Mouse (Mus musculus): Measurements from ENCODE around the gene Ptgfrn. TPM values are rescaled to one million over a fixed set of nuclear protein-coding genes. Genes with fewer than 3 reads are reported as not detected.

Ptgfrn gene
- polyA plus RNA-seq, 1 experiment from 2014 or later: 4.7 TPM

DNA sequence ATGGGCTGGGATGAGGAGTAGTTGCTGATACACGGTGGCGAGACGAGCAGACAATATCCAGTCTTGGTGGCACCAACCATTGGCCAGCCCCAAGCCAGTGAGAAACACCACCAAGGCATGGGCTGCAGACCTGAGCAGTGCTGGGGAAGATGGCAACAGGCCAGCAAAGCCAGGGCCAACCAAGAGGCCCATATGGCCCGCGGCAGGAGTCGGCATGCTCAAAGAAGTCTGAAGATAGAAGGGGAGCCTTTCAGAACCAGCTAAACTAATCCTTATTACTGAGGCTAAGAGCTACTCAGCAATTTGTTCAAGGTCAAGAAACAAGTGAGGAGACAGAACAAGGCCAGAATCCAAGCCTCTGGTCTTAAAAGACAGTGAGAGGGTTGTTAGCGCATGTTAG is 8.9 kb downstream of the Ptgfrn start:
- Histone ChIP-seq H3K4me3 (ENCODE audit: low read length) (no peak overlapping the region), H3K36me3 (ENCODE audit: control insufficient read depth, insufficient read depth, low read length) (no peaks in the 10 kb centered on the region), H3K9ac (ENCODE audit: low read depth, low read length) (no peak overlapping the region), H3K4me2 (replicated peaks; ENCODE audit: low read depth, low read length) (no peak overlapping the region), H3K9me3 (ENCODE audit: control insufficient read depth, low read length) (no peaks in the 10 kb centered on the region), H3K27ac (ENCODE audit: low read depth, low read length) (no peak overlapping the region), H3K27me3 (ENCODE audit: control insufficient read depth, insufficient read depth, low read length) (no peaks in the 10 kb centered on the region), H3K4me1 (ENCODE audit: control insufficient read depth, insufficient read depth, low read length) (no peaks in the 10 kb centered on the region)
- ATAC-seq (ENCODE audit: low FRiP score, low TSS enrichment): no peak
- WGBS: 91% methylated on average over 7 of the region's 7 CpGs

DNA sequence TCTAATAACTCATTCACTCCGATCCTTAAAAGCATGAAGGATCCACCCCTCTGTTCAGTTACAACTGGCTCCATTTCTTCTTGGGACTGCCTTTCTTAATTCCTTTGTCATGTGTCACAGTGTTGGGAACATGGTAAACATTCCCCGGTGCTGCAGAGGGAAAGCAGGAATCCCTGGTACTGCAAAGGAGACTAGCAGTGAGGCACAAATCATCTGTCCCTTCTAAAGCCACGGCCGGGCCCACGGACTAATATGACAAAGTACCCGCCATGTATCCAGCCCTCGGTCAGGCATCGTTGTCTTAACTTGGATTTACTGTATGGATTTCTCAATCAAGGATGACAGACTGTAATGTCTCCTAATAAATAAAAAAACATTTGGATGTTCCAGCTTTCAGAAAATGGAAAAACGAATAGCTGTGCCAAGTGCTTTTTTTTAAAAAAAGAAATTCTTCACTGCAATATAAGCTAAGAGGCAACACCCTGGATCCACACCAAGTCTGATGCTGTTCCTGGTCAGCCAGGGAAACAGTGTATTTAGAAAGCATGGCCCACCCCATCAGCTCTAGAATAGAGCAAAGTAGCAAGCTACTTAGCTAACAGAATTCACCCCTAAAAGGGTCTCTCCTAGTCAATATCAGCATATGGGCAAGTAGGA is 10.2 kb downstream of the Ptgfrn start:
- Histone ChIP-seq H3K27ac (ENCODE audit: low read depth, low read length) (no peak overlapping the region), H3K4me1 (ENCODE audit: control insufficient read depth, insufficient read depth, low read length) (peaks cover 6% of the 10 kb centered on the region), H3K4me3 (ENCODE audit: low read length) (no peak overlapping the region), H3K4me2 (replicated peaks; ENCODE audit: low read depth, low read length) (no peak overlapping the region), H3K36me3 (ENCODE audit: control insufficient read depth, insufficient read depth, low read length) (no peaks in the 10 kb centered on the region), H3K9ac (ENCODE audit: low read depth, low read length) (no peak overlapping the region), H3K9me3 (ENCODE audit: control insufficient read depth, low read length) (no peaks in the 10 kb centered on the region), H3K27me3 (ENCODE audit: control insufficient read depth, insufficient read depth, low read length) (no peaks in the 10 kb centered on the region)
- 57% methylated on average over 9 of the region's 9 CpGs for WGBS
- no peak for ATAC-seq (ENCODE audit: low FRiP score, low TSS enrichment)

DNA sequence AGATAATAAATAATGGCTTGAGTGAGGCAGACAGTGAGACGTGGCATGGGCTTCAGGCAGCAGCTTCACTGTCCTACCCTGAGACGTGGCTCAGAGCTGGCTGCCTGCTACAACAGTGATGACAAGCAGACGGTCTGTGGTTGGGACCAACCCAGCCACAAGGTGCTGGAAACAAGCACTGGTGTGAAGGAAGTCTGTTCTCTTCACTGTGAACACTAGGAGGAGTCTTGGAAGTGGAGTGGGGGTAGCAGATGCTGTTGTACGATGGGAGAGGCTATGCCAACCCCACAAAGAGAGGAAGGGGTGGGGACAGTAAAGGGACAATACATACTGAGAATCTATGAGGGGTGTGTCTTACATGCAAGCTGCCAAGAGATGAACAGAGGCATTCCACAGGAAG is 12.0 kb downstream of the Ptgfrn start:
- ATAC-seq (ENCODE audit: low FRiP score, low TSS enrichment): no peak
- Histone ChIP-seq H3K4me3 (ENCODE audit: low read length) (no peak overlapping the region), H3K36me3 (ENCODE audit: control insufficient read depth, insufficient read depth, low read length) (no peaks in the 10 kb centered on the region), H3K4me1 (ENCODE audit: control insufficient read depth, insufficient read depth, low read length) (peaks cover 9% of the 10 kb centered on the region), H3K9ac (ENCODE audit: low read depth, low read length) (no peak overlapping the region), H3K9me3 (ENCODE audit: control insufficient read depth, low read length) (no peaks in the 10 kb centered on the region), H3K4me2 (replicated peaks; ENCODE audit: low read depth, low read length) (no peak overlapping the region), H3K27ac (ENCODE audit: low read depth, low read length) (no peak overlapping the region), H3K27me3 (ENCODE audit: control insufficient read depth, insufficient read depth, low read length) (no peaks in the 10 kb centered on the region)
- WGBS: 54% methylated on average over 4 of the region's 4 CpGs

DNA sequence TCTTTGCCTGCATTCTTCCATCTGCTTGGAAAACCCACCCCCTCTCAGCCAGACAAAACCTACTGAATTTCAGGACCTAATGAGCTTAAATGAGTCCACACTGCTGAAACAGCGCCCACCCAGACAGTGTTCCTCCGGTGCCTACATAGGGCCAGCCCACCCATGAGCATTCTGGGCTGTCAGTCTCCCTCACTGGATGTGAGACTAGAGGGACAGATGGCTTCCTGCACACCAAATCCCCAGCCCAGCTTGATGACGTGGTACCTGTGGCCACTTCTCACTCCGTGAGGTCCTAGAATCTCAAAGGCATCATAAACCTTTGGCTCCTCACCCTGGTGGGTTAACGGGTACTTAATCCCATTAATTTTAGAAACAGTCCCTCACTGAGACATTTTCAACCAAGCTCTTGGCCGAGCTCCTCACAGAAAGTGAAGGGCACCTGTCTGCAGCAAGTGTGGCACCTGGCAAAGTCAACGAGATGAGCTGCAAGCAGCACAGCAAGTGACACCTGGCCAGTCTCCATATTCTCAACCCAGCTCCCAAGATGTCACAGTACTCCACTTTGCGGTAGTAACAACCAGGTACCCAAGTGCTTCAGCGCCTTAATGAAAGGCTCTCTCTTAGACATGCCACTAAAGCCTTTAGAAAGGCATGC is 12.8 kb downstream of the Ptgfrn start:
- H3K27me3 ChIP-seq (ENCODE audit: control insufficient read depth, insufficient read depth, low read length): no peaks in the 10 kb centered on the region
- WGBS: 63% methylated on average over 9 of the region's 9 CpGs
- no peak for ATAC-seq (ENCODE audit: low FRiP score, low TSS enrichment)
- no peaks in the 10 kb centered on the region for H3K9me3 ChIP-seq (ENCODE audit: control insufficient read depth, low read length)
- H3K27ac ChIP-seq (ENCODE audit: low read depth, low read length): no peak overlapping the region
- H3K36me3 ChIP-seq (ENCODE audit: control insufficient read depth, insufficient read depth, low read length): no peaks in the 10 kb centered on the region
- H3K9ac ChIP-seq (ENCODE audit: low read depth, low read length): no peak overlapping the region
- H3K4me2 ChIP-seq (replicated peaks; ENCODE audit: low read depth, low read length): no peak overlapping the region
- no peak overlapping the region for H3K4me3 ChIP-seq (ENCODE audit: low read length)
- H3K4me1 ChIP-seq (ENCODE audit: control insufficient read depth, insufficient read depth, low read length): peaks cover 9% of the 10 kb centered on the region

DNA sequence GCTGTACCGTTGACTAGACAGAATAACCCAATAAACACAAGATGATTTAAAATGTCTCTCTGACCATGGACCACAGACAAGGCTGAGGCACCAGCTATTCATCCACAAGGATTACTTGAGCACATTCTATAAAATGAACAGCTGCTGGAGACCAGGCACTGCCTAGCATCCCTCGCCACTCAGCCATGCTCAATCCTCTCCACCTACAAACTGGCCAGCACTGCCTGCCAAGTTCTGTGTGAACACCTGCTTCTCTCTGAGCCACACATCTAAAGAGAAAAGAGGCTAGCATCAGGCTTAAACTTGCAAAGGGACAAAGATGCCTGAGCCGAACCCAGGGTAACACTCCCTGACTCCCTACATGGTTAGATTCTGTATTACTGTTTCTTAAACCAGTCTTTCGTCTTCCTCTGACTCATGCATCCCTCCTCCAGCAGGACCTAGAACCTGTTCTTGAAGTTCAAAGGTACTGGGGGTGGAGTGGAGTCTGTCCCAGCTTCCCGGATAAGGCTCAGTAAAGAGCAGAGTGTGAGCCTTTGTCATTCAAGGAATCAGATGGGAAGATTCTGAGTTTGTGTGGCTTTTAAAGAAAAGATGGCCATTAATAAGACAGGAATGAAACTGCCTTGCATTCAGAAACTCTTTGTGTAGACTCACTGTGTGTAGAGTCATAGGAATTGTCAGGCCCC is 14.2 kb downstream of the Ptgfrn start:
- H3K27ac ChIP-seq (ENCODE audit: low read depth, low read length): no peak overlapping the region
- WGBS: 81% methylated on average over 5 of the region's 5 CpGs

DNA sequence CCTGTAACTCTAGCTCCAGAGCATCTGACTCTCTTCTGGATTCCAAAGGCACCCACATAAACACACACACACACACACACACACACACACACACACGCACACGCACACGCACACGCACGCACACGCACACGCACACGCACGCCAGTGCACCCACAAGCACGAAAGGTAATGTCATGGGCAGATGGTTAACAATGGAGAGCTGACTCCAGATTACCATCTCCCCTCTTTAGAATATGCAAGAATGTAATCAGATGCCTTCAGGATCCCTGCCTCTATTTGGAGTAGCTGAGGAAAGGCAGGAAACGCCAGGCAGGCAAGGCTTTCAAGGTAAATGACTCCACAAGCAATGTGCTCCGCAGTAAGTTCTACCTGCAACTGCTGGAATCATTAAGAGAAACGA is 17.9 kb downstream of the Ptgfrn start:
- no peak overlapping the region for H3K9ac ChIP-seq (ENCODE audit: low read depth, low read length)
- no peaks in the 10 kb centered on the region for H3K36me3 ChIP-seq (ENCODE audit: control insufficient read depth, insufficient read depth, low read length)
- H3K27me3 ChIP-seq (ENCODE audit: control insufficient read depth, insufficient read depth, low read length): no peaks in the 10 kb centered on the region
- peaks cover 9% of the 10 kb centered on the region for H3K4me1 ChIP-seq (ENCODE audit: control insufficient read depth, insufficient read depth, low read length)
- no peak overlapping the region for H3K4me3 ChIP-seq (ENCODE audit: low read length)
- WGBS: 67% methylated on average over 13 of the region's 13 CpGs
- no peak overlapping the region for H3K27ac ChIP-seq (ENCODE audit: low read depth, low read length)
- ATAC-seq (ENCODE audit: low FRiP score, low TSS enrichment): no peak
- H3K9me3 ChIP-seq (ENCODE audit: control insufficient read depth, low read length): no peaks in the 10 kb centered on the region
- H3K4me2 ChIP-seq (replicated peaks; ENCODE audit: low read depth, low read length): no peak overlapping the region

More for the DNA sequence above, 14.2 kb downstream of the Ptgfrn start:
- Histone ChIP-seq H3K27me3 (ENCODE audit: control insufficient read depth, insufficient read depth, low read length) (no peaks in the 10 kb centered on the region), H3K9me3 (ENCODE audit: control insufficient read depth, low read length) (no peaks in the 10 kb centered on the region), H3K4me1 (ENCODE audit: control insufficient read depth, insufficient read depth, low read length) (peaks cover 9% of the 10 kb centered on the region), H3K4me3 (ENCODE audit: low read length) (no peak overlapping the region), H3K36me3 (ENCODE audit: control insufficient read depth, insufficient read depth, low read length) (no peaks in the 10 kb centered on the region), H3K4me2 (replicated peaks; ENCODE audit: low read depth, low read length) (no peak overlapping the region), H3K9ac (ENCODE audit: low read depth, low read length) (no peak overlapping the region)
- ATAC-seq (ENCODE audit: low FRiP score, low TSS enrichment): no peak

DNA sequence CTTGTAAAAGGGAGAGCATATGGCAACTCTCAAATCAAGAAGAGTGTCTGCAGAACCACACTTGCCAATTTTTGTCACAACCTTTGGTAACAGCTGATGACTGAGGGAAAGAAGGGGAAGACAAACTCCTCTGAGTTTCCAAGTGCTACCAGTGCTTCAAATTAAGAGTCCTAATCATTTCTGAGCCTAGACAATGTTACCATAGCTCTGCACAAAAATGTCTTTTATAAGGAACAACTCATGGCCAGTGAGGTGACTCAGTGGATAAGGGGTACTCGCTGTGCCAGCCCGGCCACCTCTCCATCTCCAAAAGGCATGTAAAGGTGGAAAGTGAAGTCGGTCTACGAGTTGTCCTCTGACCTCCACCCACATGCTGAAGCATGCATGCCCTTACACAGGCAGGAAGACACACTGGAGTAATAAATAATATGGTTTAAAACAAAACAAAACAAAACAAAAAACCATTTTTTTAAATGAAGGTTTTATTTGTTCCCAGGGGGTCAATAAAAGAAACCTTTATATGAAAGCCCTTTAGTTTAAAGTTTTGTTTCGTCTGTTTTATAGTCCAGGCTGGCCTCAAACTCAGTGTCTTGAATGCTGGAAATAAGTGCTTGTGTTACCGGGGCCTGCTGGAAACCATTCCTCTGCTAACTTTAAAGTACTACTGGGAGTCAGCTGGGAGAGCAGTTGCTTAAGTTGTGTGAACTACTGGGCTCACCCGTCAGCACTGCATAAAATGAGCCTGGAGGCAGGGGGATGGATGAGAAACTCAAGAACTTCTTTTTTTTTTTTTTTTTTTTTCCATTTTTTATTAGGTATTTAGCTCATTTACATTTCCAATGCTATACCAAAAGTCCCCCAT is 23.3 kb downstream of the Ptgfrn start:
- Histone ChIP-seq H3K4me2 (replicated peaks; ENCODE audit: low read depth, low read length) (no peak overlapping the region), H3K27ac (ENCODE audit: low read depth, low read length) (no peak overlapping the region), H3K9ac (ENCODE audit: low read depth, low read length) (no peak overlapping the region), H3K9me3 (ENCODE audit: control insufficient read depth, low read length) (no peaks in the 10 kb centered on the region), H3K4me1 (ENCODE audit: control insufficient read depth, insufficient read depth, low read length) (0 out of 2 replicates have a peak, but pooled peaks cover 4% of the 10 kb centered on the region), H3K27me3 (ENCODE audit: control insufficient read depth, insufficient read depth, low read length) (no peaks in the 10 kb centered on the region), H3K36me3 (ENCODE audit: control insufficient read depth, insufficient read depth, low read length) (no peaks in the 10 kb centered on the region), H3K4me3 (ENCODE audit: low read length) (no peak overlapping the region)
- no peak for ATAC-seq (ENCODE audit: low FRiP score, low TSS enrichment)
- WGBS: 51% methylated on average over 7 of the region's 7 CpGs

DNA sequence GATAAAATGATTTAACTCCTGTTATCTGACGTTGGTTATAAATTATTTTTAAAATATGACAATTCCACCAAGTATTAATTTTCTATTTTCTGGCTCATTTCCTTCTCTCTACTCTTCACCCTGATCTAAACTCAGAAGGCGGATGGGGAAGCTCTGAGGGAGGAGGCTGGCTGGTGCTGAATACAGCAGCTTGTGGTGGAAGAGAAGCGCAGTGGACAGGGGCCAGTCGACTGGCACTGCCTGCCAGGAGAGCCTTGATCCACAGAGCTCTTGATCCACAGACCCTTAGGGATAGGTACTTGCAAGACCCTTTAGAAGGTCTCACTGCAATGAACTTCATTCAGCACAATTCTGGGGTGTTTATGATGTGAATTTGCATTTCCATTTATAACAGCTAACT is 29.2 kb downstream of the Ptgfrn start:
- peaks cover 7% of the 10 kb centered on the region; the same call in 1 of the 2 replicates for H3K36me3 ChIP-seq (ENCODE audit: control insufficient read depth, insufficient read depth, low read length)
- no peak overlapping the region for H3K4me3 ChIP-seq (ENCODE audit: low read length)
- no peaks in the 10 kb centered on the region for H3K9me3 ChIP-seq (ENCODE audit: control insufficient read depth, low read length)
- H3K27ac ChIP-seq (ENCODE audit: low read depth, low read length): no peak overlapping the region
- ATAC-seq (ENCODE audit: low FRiP score, low TSS enrichment): no peak
- no peak overlapping the region for H3K4me2 ChIP-seq (replicated peaks; ENCODE audit: low read depth, low read length)
- H3K9ac ChIP-seq (ENCODE audit: low read depth, low read length): no peak overlapping the region
- H3K27me3 ChIP-seq (ENCODE audit: control insufficient read depth, insufficient read depth, low read length): no peaks in the 10 kb centered on the region
- H3K4me1 ChIP-seq (ENCODE audit: control insufficient read depth, insufficient read depth, low read length): 0 out of 2 replicates have a peak, but pooled peaks cover under 1% of the 10 kb centered on the region
- whole genome bisulfite sequencing: 91% methylated on average over 4 of the region's 4 CpGs
